Mouse (Mus musculus) v-Abl transformed pro-B cells (cell line): Measurements from ENCODE around the gene Rnf185.

ENCODE experiments used
- in situ Hi-C, 2 experiments: fragments of 400-800 bp; cut with MboI; formaldehyde crosslinking; loops; one replicate each; pipeline ENCODE4 v1.15.1; 2025; ENCODE audit not compliant: unreplicated experiment in 2 of 2

The Rnf185 gene

DNA sequence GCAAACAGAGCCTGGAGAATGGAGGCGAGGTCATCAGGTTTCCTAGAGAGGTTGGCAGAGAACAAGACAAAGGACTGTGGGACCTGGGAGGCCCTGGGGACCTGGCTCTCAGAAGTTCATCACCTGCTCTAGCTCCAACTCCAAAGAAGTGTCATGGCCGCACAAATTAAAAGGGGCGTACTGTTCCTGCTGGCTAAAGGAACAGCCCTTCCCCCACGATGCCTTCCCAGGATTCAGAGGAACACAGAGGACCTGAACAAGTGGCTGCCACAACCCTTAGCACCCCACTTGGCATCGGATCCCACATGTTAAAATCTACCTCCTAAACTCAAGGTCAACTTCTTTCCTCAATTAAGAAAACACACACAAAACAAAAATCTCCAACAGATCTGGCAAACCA is 82.7 kb downstream of the Rnf185 start:
- in situ Hi-C loops = no loop called here

- in situ Hi-C loops = no loop called here
Observed at GRCm38 (mm10) chr11:3368983-3369382, 83.2 kb downstream of the Rnf185 start.

- in situ Hi-C loops = no loop called here
Observed at GRCm38 (mm10) chr11:3366411-3366810, 85.8 kb downstream of the Rnf185 start.
